Comparison of ENCODE assay signal across 8 mouse cellular contexts in genomic region chr9:70140871-70141796, GRCm38 (mm10). TPM values are rescaled to one million over a fixed set of nuclear protein-coding genes. Genes with fewer than 3 reads are reported as not detected.
DNase-seq lines count a peak whose midpoint lies in the region; ATAC-seq lines count a peak whose summit lies in the region.

No protein-coding gene starts in this region.

- peak overlapping the region; percentile 96 for H3K4me2 ChIP-seq in midbrain, embryonic 12.5 days (replicated peaks)
- peak overlapping the region; percentile 97 for H3K4me2 ChIP-seq in stomach, embryonic 14.5 days (replicated peaks; ENCODE audit: low read depth, low read length)

- DNase-seq in cerebellum, adult 11 months, result peak; percentile 2
- DNase-seq in embryo, embryonic 9.5 days (ENCODE audit: extremely low spot score), result peak; percentile 45
- DNase-seq in heart, adult 18-20 months, result peak; percentile 85
- DNase-seq in kidney, adult 18-20 months, result peak; percentile 78
- peak; percentile 90 to 96 for DNase-seq in left cerebral cortex, postnatal 36 days (ENCODE audit: low spot score in 2 of 2)

- peak overlapping the region; percentile 70 for H3K4me3 ChIP-seq in midbrain, embryonic 12.5 days
- H3K4me3 ChIP-seq in stomach, embryonic 14.5 days (ENCODE audit: low read depth, low read length), result peak overlapping the region; percentile 56

- no peak for ATAC-seq in cerebellum, adult (ENCODE audit: insufficient number of reproducible peaks, low FRiP score, low TSS enrichment)
- ATAC-seq in midbrain, embryonic 12.5 days (ENCODE audit: low FRiP score, low read depth), result peak; percentile 80
- peak; percentile 83; the same call in 1 of the 2 replicates for ATAC-seq in stomach, embryonic 14.5 days (ENCODE audit: insufficient number of reproducible peaks, insufficient read depth, low FRiP score, low read depth)

- WGBS in midbrain, embryonic 12.5 days, result under 1% methylated on average over 83 of the region's 87 CpGs
- WGBS in stomach, embryonic 14.5 days, result under 1% methylated on average over 74 of the region's 87 CpGs

- peak overlapping the region; percentile 61 for H3K9ac ChIP-seq in midbrain, embryonic 12.5 days (replicated peaks)
- peak overlapping the region; percentile 38 for H3K9ac ChIP-seq in stomach, embryonic 14.5 days (replicated peaks; ENCODE audit: low read depth, low read length)

- H3K36me3 ChIP-seq in midbrain, embryonic 12.5 days, result no peaks in the 10 kb centered on the region
- H3K36me3 ChIP-seq in stomach, embryonic 14.5 days (ENCODE audit: control insufficient read depth, insufficient read depth, low read length), result no peaks in the 10 kb centered on the region

- intact Hi-C loops in left cerebral cortex, postnatal 36 days (cut with DNase I), result loop anchor here (5.0 kb wide), 1 partner anchor 66 kb away; the partner anchor contains the start of gene Myo1e

- H3K27ac ChIP-seq in midbrain, embryonic 12.5 days (replicated peaks), result no peak overlapping the region
- H3K27ac ChIP-seq in stomach, embryonic 14.5 days (ENCODE audit: low read length), result no peak overlapping the region

- H3K4me1 ChIP-seq in midbrain, embryonic 12.5 days, result peaks cover 21% of the 10 kb centered on the region
- 0 out of 2 replicates have a peak, but pooled peaks cover 7% of the 10 kb centered on the region for H3K4me1 ChIP-seq in stomach, embryonic 14.5 days (ENCODE audit: control insufficient read depth, insufficient read depth, low read length)

- H3K27me3 ChIP-seq in midbrain, embryonic 12.5 days, result peaks cover 48% of the 10 kb centered on the region
- 0 out of 2 replicates have a peak, but pooled peaks cover 3% of the 10 kb centered on the region for H3K27me3 ChIP-seq in stomach, embryonic 14.5 days (ENCODE audit: control insufficient read depth, insufficient read depth, low read length)

- H3K9me3 ChIP-seq in midbrain, embryonic 12.5 days, result no peaks in the 10 kb centered on the region
- H3K9me3 ChIP-seq in stomach, embryonic 14.5 days (ENCODE audit: control insufficient read depth, low read depth, low read length), result no peaks in the 10 kb centered on the region; the same call in 1 of the 2 replicates

RNA-seq across cellular contexts. Expression of gene Fam81a, which starts 1.2 kb away (rescaled TPM):
- total RNA-seq in heart, adult 18-20 months (2021), result 10 to 100 TPM; 32.8 to 34.6 TPM
- 100 to 1,000 TPM; 179 to 198 TPM for total RNA-seq in left cerebral cortex, postnatal 36 days (2021)
- 3.8 and 4.7 TPM in 2 replicates for polyA plus RNA-seq in midbrain, embryonic 12.5 days (2016; fragmentation: Nextera tagmentation; extraction: Ambion mirVana)
- 4.6 and 8.5 TPM in 2 replicates for polyA plus RNA-seq in stomach, embryonic 14.5 days (2014; fragmentation: Nextera tagmentation; extraction: Ambion mirVana)

Comparison
In these comparisons a context has a peak if more than half of its experiments do, and no peak if none do; other contexts are left out.
1. DNase-seq: peak in every context shown above with its lines; median percentile 93 in left cerebral cortex, postnatal 36 days; 85 in heart, adult 18-20 months; 78 in kidney, adult 18-20 months; 45 in embryo, embryonic 9.5 days; 2 in cerebellum, adult 11 months.
2. RNA of gene Fam81a, which starts 1.2 kb away (total RNA-seq): 179 to 198 TPM in left cerebral cortex, postnatal 36 days; 32.8 to 34.6 TPM in heart, adult 18-20 months; every median in the first group is over 4 times any median in the second.